Mouse (Mus musculus): ENCODE measurements around the gene Ttc25. TPM values are rescaled to one million over a fixed set of nuclear protein-coding genes. Genes with fewer than 3 reads are reported as not detected.

Gene Ttc25
- polyA plus RNA-seq (2012; rRNA removed), result 0.42 and 0.55 TPM in 2 replicates
- 0.14 and 0.40 TPM in 2 replicates for polyA plus RNA-seq (2014; fragmentation: Nextera tagmentation; extraction: Ambion mirVana)

DNA sequence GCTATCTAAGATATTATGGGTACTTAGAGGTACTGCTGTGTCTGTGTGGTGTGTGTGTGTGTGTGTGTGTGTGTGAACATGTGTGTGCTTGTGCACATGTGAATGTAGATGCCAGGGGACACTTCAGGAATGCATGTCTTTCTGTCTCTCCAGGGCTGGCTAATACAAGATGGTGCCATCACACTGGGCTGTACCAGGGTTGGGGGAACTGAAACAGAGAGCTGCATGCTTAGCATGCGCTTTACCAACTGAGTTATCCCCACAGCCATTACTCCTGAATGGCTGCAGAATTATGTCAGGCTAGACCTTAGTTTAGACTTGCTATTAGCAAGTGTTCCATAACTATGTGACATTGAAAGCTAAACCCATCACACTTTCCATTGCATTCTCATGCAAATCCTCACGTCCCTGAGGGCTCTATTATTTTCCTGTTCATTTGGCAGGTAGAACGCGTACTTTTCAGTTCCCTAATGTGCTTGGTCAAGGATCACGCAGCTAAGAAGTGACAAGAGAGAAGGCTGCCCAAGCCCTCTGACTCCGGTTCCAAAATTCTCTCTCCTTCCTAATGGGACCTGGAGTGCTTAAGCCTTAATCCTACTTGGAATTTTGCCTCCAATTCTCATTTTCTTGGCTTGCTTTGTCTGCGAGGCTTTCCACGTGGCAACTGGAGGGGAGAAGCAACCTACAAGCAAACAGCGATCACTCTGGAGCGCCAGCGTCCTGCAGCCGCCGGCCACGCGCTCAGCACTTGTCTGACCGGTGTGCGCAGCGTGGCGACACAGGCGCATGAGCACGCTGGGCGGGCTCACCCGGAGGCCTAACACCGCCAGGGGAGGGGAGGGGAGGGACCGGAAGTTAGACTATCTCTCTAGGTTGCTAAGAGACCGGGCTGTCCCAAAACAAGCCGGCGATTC, at the start of gene Ttc25:
Gene Ttc25 (plus strand): TSS at position 776 of the 914 bp plus-strand sequence.
- Histone ChIP-seq H3K9ac (ENCODE audit: low read depth, low read length, severe bottlenecking) (peak within 1 kb of the TSS; percentile 57), H3K4me3 (replicated peaks; ENCODE audit: low read length) (peak within 1 kb of the TSS; percentile 42), H3K36me3 (ENCODE audit: control insufficient read depth, insufficient read depth, low read length) (no peaks in the 10 kb centered on the region), H3K27me3 (ENCODE audit: control insufficient read depth, insufficient read depth, low read length) (no peaks in the 10 kb centered on the region), H3K4me1 (ENCODE audit: control insufficient read depth, insufficient read depth, low read length) (peaks cover 12% of the 10 kb centered on the region; the same call in 1 of the 2 replicates), H3K27ac (replicated peaks; ENCODE audit: low read depth, low read length) (peak within 1 kb of the TSS; percentile 40; the same call in 1 of the 2 replicates), H3K4me2 (replicated peaks; ENCODE audit: low read depth, low read length, severe bottlenecking) (peak within 1 kb of the TSS; percentile 65), H3K9me3 (ENCODE audit: control insufficient read depth, low read length) (no peaks in the 10 kb centered on the region)
- peak; percentile 92; the same call in 1 of the 2 replicates for TF ChIP-seq POLR2A (IDR thresholded peaks at IDR 0.05; ENCODE audit: borderline replicate concordance, extremely low read depth, insufficient read depth, insufficient read length)
- ATAC-seq (ENCODE audit: low FRiP score, low read depth) (peak; percentile 96), DNase-seq (ENCODE audit: low spot score) (peak; percentile 92)
- 5% methylated on average over 28 of the region's 28 CpGs for WGBS

DNA sequence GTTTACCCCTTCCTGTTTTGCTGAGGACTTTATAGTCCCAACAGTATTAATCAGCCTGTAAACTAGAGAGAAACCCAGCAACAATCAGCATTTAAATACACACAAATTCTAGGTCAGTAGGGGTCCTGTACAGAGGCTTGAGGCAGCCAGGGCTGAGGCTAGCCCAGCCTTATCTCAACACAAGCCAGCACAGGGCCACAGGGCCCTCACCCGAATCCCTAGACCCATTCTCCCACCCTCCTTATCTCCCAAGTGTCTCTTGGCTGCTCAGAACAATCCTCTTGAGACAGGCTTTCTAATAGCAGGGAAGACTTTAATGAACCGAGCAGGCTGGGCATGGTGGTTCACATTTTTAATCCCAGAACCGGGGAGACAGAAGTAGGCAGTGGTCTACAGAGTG, 45.2 kb upstream of the Ttc25 start:
- no peak for TF ChIP-seq POLR2A (IDR thresholded peaks at IDR 0.05; ENCODE audit: borderline replicate concordance, extremely low read depth, insufficient read depth, insufficient read length)
- H3K27me3 ChIP-seq (ENCODE audit: control insufficient read depth, insufficient read depth, low read length), result no peaks in the 10 kb centered on the region
- WGBS, result 86% methylated on average over 3 of the region's 3 CpGs
- no peak overlapping the region for H3K4me2 ChIP-seq (replicated peaks; ENCODE audit: low read depth, low read length, severe bottlenecking)
- no peak overlapping the region for H3K27ac ChIP-seq (replicated peaks; ENCODE audit: low read depth, low read length)
- no peak overlapping the region for H3K4me3 ChIP-seq (replicated peaks; ENCODE audit: low read length)
- no peak for ATAC-seq (ENCODE audit: low FRiP score, low read depth)
- H3K9me3 ChIP-seq (ENCODE audit: control insufficient read depth, low read length), result no peaks in the 10 kb centered on the region
- no peaks in the 10 kb centered on the region for H3K4me1 ChIP-seq (ENCODE audit: control insufficient read depth, insufficient read depth, low read length)
- H3K36me3 ChIP-seq (ENCODE audit: control insufficient read depth, insufficient read depth, low read length), result peaks cover 97% of the 10 kb centered on the region
- DNase-seq (ENCODE audit: low spot score), result no peak
- no peak overlapping the region for H3K9ac ChIP-seq (ENCODE audit: low read depth, low read length, severe bottlenecking)

DNA sequence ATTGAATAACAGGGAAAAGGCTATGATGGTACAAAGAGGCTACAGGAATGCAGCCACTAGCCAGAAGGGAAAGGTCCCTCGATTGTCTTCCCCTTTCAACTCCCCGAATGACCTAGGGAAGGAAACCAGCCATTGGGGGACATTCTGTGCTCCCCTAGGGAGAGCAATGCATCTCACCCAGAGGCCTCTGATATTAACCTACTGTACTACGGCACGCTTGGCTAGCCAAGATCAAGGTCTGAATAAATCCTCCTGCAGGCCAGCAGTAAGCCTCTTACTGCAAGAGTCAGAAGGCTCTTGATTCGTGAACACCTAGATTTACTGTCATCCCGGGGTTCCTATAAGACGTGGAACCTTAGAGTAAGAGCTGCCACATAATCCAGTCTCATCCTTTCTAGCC, 44.8 kb upstream of the Ttc25 start:
- Histone ChIP-seq H3K9ac (ENCODE audit: low read depth, low read length, severe bottlenecking) (no peak overlapping the region), H3K36me3 (ENCODE audit: control insufficient read depth, insufficient read depth, low read length) (peaks cover 97% of the 10 kb centered on the region), H3K27me3 (ENCODE audit: control insufficient read depth, insufficient read depth, low read length) (no peaks in the 10 kb centered on the region), H3K9me3 (ENCODE audit: control insufficient read depth, low read length) (no peaks in the 10 kb centered on the region), H3K4me1 (ENCODE audit: control insufficient read depth, insufficient read depth, low read length) (no peaks in the 10 kb centered on the region), H3K27ac (replicated peaks; ENCODE audit: low read depth, low read length) (no peak overlapping the region), H3K4me3 (replicated peaks; ENCODE audit: low read length) (no peak overlapping the region), H3K4me2 (replicated peaks; ENCODE audit: low read depth, low read length, severe bottlenecking) (no peak overlapping the region)
- no peak for DNase-seq (ENCODE audit: low spot score)
- no peak for ATAC-seq (ENCODE audit: low FRiP score, low read depth)
- 93% methylated on average over 7 of the region's 7 CpGs for WGBS
- no peak for TF ChIP-seq POLR2A (IDR thresholded peaks at IDR 0.05; ENCODE audit: borderline replicate concordance, extremely low read depth, insufficient read depth, insufficient read length)

DNA sequence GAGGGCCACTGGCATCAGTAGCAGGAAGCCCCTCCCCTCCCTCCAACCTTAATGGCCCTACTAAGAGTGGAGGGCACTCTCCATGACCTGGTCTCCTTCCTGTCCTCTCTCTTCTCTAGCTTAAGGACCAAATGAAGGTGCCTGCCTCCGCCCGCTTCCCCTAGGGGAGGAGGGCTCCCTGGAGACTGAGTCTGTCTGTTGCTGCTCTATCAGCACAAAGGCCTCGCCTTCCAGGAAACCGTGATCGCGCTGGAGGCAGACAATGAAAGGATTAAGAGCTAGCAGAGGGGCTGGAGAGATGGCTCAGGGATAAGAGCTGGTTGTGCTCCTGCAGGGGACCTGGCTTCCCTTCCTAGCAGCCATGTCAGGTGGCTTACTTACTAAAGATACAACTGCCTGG, 44.1 kb upstream of the Ttc25 start:
- Histone ChIP-seq H3K4me1 (ENCODE audit: control insufficient read depth, insufficient read depth, low read length) (no peaks in the 10 kb centered on the region), H3K9ac (ENCODE audit: low read depth, low read length, severe bottlenecking) (no peak overlapping the region), H3K4me3 (replicated peaks; ENCODE audit: low read length) (no peak overlapping the region), H3K27ac (replicated peaks; ENCODE audit: low read depth, low read length) (no peak overlapping the region), H3K9me3 (ENCODE audit: control insufficient read depth, low read length) (no peaks in the 10 kb centered on the region), H3K4me2 (replicated peaks; ENCODE audit: low read depth, low read length, severe bottlenecking) (no peak overlapping the region), H3K27me3 (ENCODE audit: control insufficient read depth, insufficient read depth, low read length) (no peaks in the 10 kb centered on the region), H3K36me3 (ENCODE audit: control insufficient read depth, insufficient read depth, low read length) (peaks cover 96% of the 10 kb centered on the region)
- TF ChIP-seq POLR2A (IDR thresholded peaks at IDR 0.05; ENCODE audit: borderline replicate concordance, extremely low read depth, insufficient read depth, insufficient read length), result no peak
- ATAC-seq (ENCODE audit: low FRiP score, low read depth) (no peak), DNase-seq (ENCODE audit: low spot score) (no peak)
- WGBS, result 73% methylated on average over 6 of the region's 6 CpGs

DNA sequence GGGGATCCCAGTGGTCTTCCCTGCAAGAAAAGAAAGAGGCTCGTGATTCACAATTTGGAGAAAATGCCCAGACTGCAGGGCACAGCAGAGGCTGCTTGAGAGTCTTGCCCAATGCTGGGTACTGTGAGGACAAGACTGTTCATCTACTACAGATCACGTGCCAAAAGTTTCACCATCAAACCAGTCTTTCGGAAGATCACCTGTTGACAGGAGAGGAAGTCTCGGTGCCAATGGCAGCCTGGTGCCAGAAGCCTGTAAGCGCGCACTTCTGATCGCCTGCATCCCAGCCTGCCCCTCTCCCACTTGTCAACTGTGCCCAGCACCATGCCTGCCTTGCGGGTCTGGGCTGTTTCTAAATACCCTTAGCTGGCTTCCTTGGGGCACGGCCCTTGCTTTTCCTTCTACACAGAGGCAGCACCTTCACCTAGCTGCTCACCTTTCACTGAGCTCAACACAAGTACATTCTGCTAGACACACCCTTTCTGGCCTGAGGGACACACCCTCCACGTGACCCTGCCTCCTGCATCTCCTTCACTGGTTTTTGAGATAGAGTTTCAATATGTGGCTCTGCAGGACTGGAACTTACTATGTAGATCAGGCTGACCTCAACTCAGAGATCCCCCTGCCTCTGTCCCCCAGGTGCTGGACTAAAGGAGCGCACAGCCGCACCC, 40.3 kb upstream of the Ttc25 start:
- H3K27me3 ChIP-seq (ENCODE audit: control insufficient read depth, insufficient read depth, low read length), result no peaks in the 10 kb centered on the region

More for the DNA sequence above, 40.3 kb upstream of the Ttc25 start:
- H3K9ac ChIP-seq (ENCODE audit: low read depth, low read length, severe bottlenecking), result no peak overlapping the region
- no peak overlapping the region for H3K27ac ChIP-seq (replicated peaks; ENCODE audit: low read depth, low read length)
- no peak for TF ChIP-seq POLR2A (IDR thresholded peaks at IDR 0.05; ENCODE audit: borderline replicate concordance, extremely low read depth, insufficient read depth, insufficient read length)
- H3K4me2 ChIP-seq (replicated peaks; ENCODE audit: low read depth, low read length, severe bottlenecking), result no peak overlapping the region
- ATAC-seq (ENCODE audit: low FRiP score, low read depth) (no peak), DNase-seq (ENCODE audit: low spot score) (no peak)
- 93% methylated on average over 12 of the region's 12 CpGs for WGBS
- H3K36me3 ChIP-seq (ENCODE audit: control insufficient read depth, insufficient read depth, low read length), result peaks cover 94% of the 10 kb centered on the region
- H3K4me1 ChIP-seq (ENCODE audit: control insufficient read depth, insufficient read depth, low read length), result no peaks in the 10 kb centered on the region
- no peak overlapping the region for H3K4me3 ChIP-seq (replicated peaks; ENCODE audit: low read length)
- no peaks in the 10 kb centered on the region for H3K9me3 ChIP-seq (ENCODE audit: control insufficient read depth, low read length)
